Mouse (Mus musculus) lung, adult 2 months (tissue): Measurements from ENCODE around the gene Nudt5. TPM values are rescaled to one million over a fixed set of nuclear protein-coding genes. Genes with fewer than 3 reads are reported as not detected.
A peak's percentile ranks its signal among the peaks of the same experiment; 100 is the strongest.

Experiments used
- DNase-seq: peaks from one replicate; pipeline ENCODE4 v3.0.0; 2022
- H3K4me1 ChIP-seq: fragments of 200-500 bp; 2 replicates; pipeline ENCODE4 v1.6.1; 2011; ENCODE audit warnings: low read length; ENCODE audit not compliant: control insufficient read depth, insufficient read depth
- H3K4me3 ChIP-seq: fragments of 200-500 bp; replicated peaks from 2 replicates; pipeline ENCODE3; 2011; ENCODE audit warnings: low read depth, mild to moderate bottlenecking, control low read depth, low read length; ENCODE audit errors: extremely low read depth
- CTCF ChIP-seq: fragments of 200-500 bp; IDR thresholded peaks from 2 replicates; pipeline ENCODE4 v1.5.1; 2011; ENCODE audit warnings: mild to moderate bottlenecking, low read length, control low read depth; ENCODE audit not compliant: insufficient read depth
- POLR2A ChIP-seq: fragments of 200-500 bp; IDR thresholded peaks from 2 replicates; pipeline ENCODE4 v1.6.1; 2011; ENCODE audit warnings: low read depth, mild to moderate bottlenecking, control low read depth, low read length, borderline replicate concordance; ENCODE audit errors: extremely low read depth
- WGBS: fragments of 180-500 bp; shearing (Covaris S2); methylation state at CpG from one replicate; pipeline ENCODE4 v1.1.7; 2018; 5-methylcytosine and 5-hydroxymethylcytosine counted together
- polyA plus RNA-seq: library from polyadenylated mRNA; depleted of rRNA; stranded (reverse); fragments of >200 nt; gene quantifications from 2 replicates; pipeline ENCODE4 v1.2.3, GENCODE M21; 2012

Nudt5 gene
- polyA plus RNA-seq, 1 experiment = 6.9 TPM

GRCm38 (mm10) chr2:5821264-5821663 lies 23.6 kb upstream of the Nudt5 start:
- TF ChIP-seq CTCF (no peak), POLR2A (no peak)
- Histone ChIP-seq H3K4me1 (no peaks in the 10 kb centered on the region; the same call in 1 of the 2 replicates), H3K4me3 (no peak overlapping the region)
- WGBS = 85% methylated on average over 10 of the region's 10 CpGs
- DNase-seq = no peak

- Histone ChIP-seq H3K4me1 (no peaks in the 10 kb centered on the region; the same call in 1 of the 2 replicates), H3K4me3 (no peak overlapping the region)
- no peak for TF ChIP-seq CTCF
- no peak for TF ChIP-seq POLR2A
- WGBS = 91% methylated on average over 6 of the region's 6 CpGs
- DNase-seq = no peak
These were observed 22.4 kb upstream of the Nudt5 start for GRCm38 (mm10) chr2:5822449-5822848.

GRCm38 (mm10) chr2:5824213-5824612 lies 20.6 kb upstream of the Nudt5 start:
- no peak for DNase-seq
- 13% methylated on average over 1 of the region's 1 CpGs for WGBS
- Histone ChIP-seq H3K4me3 (no peak overlapping the region), H3K4me1 (no peaks in the 10 kb centered on the region; the same call in 1 of the 2 replicates)
- TF ChIP-seq POLR2A = no peak
- TF ChIP-seq CTCF = no peak; the same call in 1 of the 2 replicates

GRCm38 (mm10) chr2:5824685-5825084 lies 20.1 kb upstream of the Nudt5 start:
- 57% methylated on average over 5 of the region's 5 CpGs for WGBS
- DNase-seq = no peak
- no peak overlapping the region for H3K4me3 ChIP-seq
- H3K4me1 ChIP-seq = no peaks in the 10 kb centered on the region; the same call in 1 of the 2 replicates
- TF ChIP-seq POLR2A = no peak

- no peak overlapping the region for H3K4me3 ChIP-seq
- H3K4me1 ChIP-seq = no peaks in the 10 kb centered on the region; the same call in 1 of the 2 replicates
- TF ChIP-seq POLR2A (no peak), CTCF (no peak)
- 95% methylated on average over 5 of the region's 5 CpGs for WGBS
- DNase-seq = no peak
These were observed 19.4 kb upstream of the Nudt5 start for GRCm38 (mm10) chr2:5825265-5825913.

GRCm38 (mm10) chr2:5840815-5841214 lies 4.0 kb upstream of the Nudt5 start:
- TF ChIP-seq CTCF (no peak), POLR2A (no peak)
- WGBS = 94% methylated on average over 11 of the region's 11 CpGs
- DNase-seq = no peak

GRCm38 (mm10) chr2:5844181-5844872 lies 492 bp upstream of the Nudt5 start:
- DNase-seq = no peak
- peak overlapping the region; percentile 100 for H3K4me3 ChIP-seq
- 3% methylated on average over 23 of the region's 23 CpGs for WGBS
- TF ChIP-seq POLR2A = no peak
- no peak for TF ChIP-seq CTCF
- no peaks in the 10 kb centered on the region for H3K4me1 ChIP-seq

More at GRCm38 (mm10) chr2:5840815-5841214, 4.0 kb upstream of the Nudt5 start:
- Histone ChIP-seq H3K4me1 (no peaks in the 10 kb centered on the region), H3K4me3 (no peak overlapping the region)

GRCm38 (mm10) chr2:5845826-5846225 lies 1.0 kb downstream of the Nudt5 start:
- DNase-seq = no peak
- peak overlapping the region; percentile 100 for H3K4me3 ChIP-seq
- no peaks in the 10 kb centered on the region for H3K4me1 ChIP-seq
- TF ChIP-seq CTCF = no peak
- no peak for TF ChIP-seq POLR2A
- 11% methylated on average over 4 of the region's 4 CpGs for WGBS

GRCm38 (mm10) chr2:5851116-5851515 lies 6.3 kb downstream of the Nudt5 start:
- TF ChIP-seq CTCF = no peak
- no peak for TF ChIP-seq POLR2A
- no peak for DNase-seq
- no peak overlapping the region for H3K4me3 ChIP-seq
- 0 out of 2 replicates have a peak, but pooled peaks cover 2% of the 10 kb centered on the region for H3K4me1 ChIP-seq
- 79% methylated on average over 9 of the region's 9 CpGs for WGBS

GRCm38 (mm10) chr2:5851866-5852265 lies 7.0 kb downstream of the Nudt5 start:
- WGBS = 72% methylated on average over 5 of the region's 5 CpGs
- Histone ChIP-seq H3K4me3 (no peak overlapping the region), H3K4me1 (0 out of 2 replicates have a peak, but pooled peaks cover 2% of the 10 kb centered on the region)
- TF ChIP-seq CTCF = no peak
- no peak for TF ChIP-seq POLR2A
- no peak for DNase-seq
